Mouse (Mus musculus) heart, embryonic 10.5 days (tissue): ENCODE measurements around the gene Etv3. TPM values are rescaled to one million over a fixed set of nuclear protein-coding genes. Genes with fewer than 3 reads are reported as not detected.
A peak's percentile ranks its signal among the peaks of the same experiment; 100 is the strongest.
"Not testable (repeated sequence)": the region's sequence is repeated elsewhere in the genome, so short reads cannot be mapped to it uniquely, and the experiment has no call there.

ENCODE experiments used
- DNase-seq: peaks from one replicate; pipeline ENCODE4 v3.0.0-alpha.2; 2017; ENCODE audit warnings: low spot score
- H3K27ac ChIP-seq: fragments of 300-500 bp; sonication (generic); 2 replicates; pipeline ENCODE4 v1.5.1; 2016; ENCODE audit warnings: mild to moderate bottlenecking
- H3K27me3 ChIP-seq: fragments of 300-500 bp; sonication (generic); 2 replicates; pipeline ENCODE4 v1.6.1; 2016; ENCODE audit warnings: mild to moderate bottlenecking; ENCODE audit not compliant: poor library complexity, insufficient read depth, severe bottlenecking
- H3K36me3 ChIP-seq: fragments of 300-500 bp; sonication (generic); 2 replicates; pipeline ENCODE4 v1.6.1; 2016; ENCODE audit warnings: mild to moderate bottlenecking, moderate library complexity
- H3K4me1 ChIP-seq: fragments of 300-500 bp; sonication (generic); 2 replicates; pipeline ENCODE4 v1.6.1; 2016; ENCODE audit warnings: mild to moderate bottlenecking
- H3K4me3 ChIP-seq: fragments of 300-500 bp; sonication (generic); 2 replicates; pipeline ENCODE4 v1.5.1; 2016; ENCODE audit warnings: mild to moderate bottlenecking, moderate library complexity
- H3K9me3 ChIP-seq: fragments of 300-500 bp; sonication (generic); 2 replicates; pipeline ENCODE4 v1.6.1; 2016; ENCODE audit warnings: mild to moderate bottlenecking, moderate library complexity
- WGBS: fragments of 180-500 bp; shearing (Covaris S2); methylation state at CpG from one replicate; pipeline ENCODE4 v1.1.7; 2016; 5-methylcytosine and 5-hydroxymethylcytosine counted together
- polyA plus RNA-seq: library from polyadenylated mRNA; unstranded; fragments of >200 nt; fragmentation: Nextera tagmentation; extraction: Ambion mirVana; gene quantifications from 2 replicates; pipeline ENCODE4 v1.2.1, GENCODE M21; 2016

Etv3 gene
- 11.7 and 13.1 TPM in 2 replicates for polyA plus RNA-seq

DNA sequence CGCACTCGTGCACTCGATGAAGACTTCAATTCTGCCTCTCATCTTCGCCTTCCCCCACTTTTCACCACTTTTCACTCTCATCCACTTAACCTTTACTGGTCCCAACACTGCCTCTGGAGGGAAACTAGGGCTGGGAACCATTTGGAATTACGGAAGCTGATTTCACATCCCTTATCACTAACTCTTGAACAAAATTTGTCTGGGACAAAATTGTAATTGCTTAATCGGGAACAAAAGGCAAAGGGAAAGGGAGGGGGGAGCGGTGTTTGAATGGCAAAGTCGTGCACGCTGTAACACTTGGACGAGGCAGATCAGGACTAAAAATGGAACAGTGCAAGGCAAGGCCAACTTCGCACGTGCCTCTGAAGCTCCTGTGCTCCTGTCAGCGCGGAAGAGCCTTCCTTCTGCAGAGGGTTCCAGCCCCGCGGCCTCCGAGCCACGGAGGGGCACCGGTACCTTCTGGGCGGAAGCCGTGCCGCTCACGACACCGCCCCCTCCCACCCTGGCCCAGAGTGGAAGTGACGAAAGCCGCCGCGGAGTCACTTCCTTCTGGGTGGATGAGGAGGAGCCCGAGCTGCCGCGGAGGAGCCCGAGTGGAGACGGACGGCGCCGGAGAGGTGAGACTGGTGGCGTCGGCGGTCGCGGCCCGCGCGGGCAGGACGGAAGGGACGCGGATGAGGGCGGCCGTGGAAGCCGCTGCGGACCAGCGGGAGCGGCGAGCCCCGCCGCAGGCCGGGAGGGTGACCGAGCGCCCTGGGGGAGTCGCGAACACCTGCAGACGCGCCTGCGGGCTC, at the start of gene Etv3:
TSS of gene Etv3 (plus strand) at position 365 of the 794 bp plus-strand sequence.
- Histone ChIP-seq H3K36me3 (peaks cover 31% of the 10 kb centered on the region), H3K9me3 (no peaks in the 10 kb centered on the region), H3K4me1 (peaks cover 30% of the 10 kb centered on the region), H3K27ac (peak within 1 kb of the TSS; percentile 99), H3K4me3 (peak within 1 kb of the TSS; percentile 100), H3K27me3 (no peaks in the 10 kb centered on the region)
- DNase-seq, result peak; percentile 95
- 4% methylated on average over 64 of the region's 64 CpGs for WGBS

DNA sequence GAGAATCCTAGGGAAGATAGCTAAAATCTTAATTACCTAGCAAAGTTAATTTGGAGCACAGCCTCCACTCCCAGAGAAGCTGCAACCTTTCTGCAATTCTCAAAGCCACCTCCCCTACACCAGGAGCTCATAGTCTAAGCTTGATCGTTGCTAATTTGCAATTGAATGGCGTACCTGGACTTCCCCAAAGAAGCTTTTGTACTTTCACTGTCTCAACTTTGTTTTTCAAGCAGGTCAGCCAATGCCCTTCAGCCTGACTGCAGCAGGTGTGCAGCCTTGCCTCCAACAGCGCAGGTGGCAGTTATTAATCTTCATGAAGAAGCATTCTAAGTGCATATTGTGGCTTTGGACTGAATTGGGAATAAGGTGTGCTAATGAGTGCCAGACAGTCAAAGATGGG, 47.3 kb upstream of the Etv3 start:
- DNase-seq, H3K4me1 ChIP-seq, H3K27ac ChIP-seq, H3K4me3 ChIP-seq, H3K27me3 ChIP-seq, H3K9me3 ChIP-seq, H3K36me3 ChIP-seq: not testable (repeated sequence)
- 78% methylated on average over 3 of the region's 3 CpGs for WGBS

- H3K27me3 ChIP-seq, H3K27ac ChIP-seq, H3K4me3 ChIP-seq, H3K36me3 ChIP-seq, H3K9me3 ChIP-seq, DNase-seq, H3K4me1 ChIP-seq: not testable (repeated sequence)
- 82% methylated on average over 6 of the region's 6 CpGs for WGBS
Observed at GRCm38 (mm10) chr3:87478596-87478995, 46.6 kb upstream of the Etv3 start.

DNA sequence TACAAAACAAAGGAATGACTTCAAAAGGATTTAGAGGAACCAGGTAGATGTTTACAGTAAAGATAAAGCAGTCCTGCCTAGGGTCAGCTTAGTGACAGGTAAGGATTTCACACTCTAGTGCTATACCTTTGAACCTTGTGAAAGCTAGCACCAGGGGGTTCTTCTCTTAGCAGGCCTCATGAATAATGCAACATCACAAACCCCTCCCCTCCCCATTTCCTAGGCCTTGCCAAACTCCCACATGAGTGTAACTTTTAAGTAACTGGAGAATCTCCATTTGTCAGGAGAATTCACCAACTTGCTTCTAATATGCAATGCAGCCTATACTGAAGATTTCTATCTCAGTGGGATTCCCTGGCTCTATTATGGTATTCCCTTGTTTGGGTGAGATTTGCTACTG, 46.0 kb upstream of the Etv3 start:
- H3K27me3 ChIP-seq, DNase-seq, H3K27ac ChIP-seq, H3K4me3 ChIP-seq, H3K36me3 ChIP-seq, H3K4me1 ChIP-seq, H3K9me3 ChIP-seq: not testable (repeated sequence)

DNA sequence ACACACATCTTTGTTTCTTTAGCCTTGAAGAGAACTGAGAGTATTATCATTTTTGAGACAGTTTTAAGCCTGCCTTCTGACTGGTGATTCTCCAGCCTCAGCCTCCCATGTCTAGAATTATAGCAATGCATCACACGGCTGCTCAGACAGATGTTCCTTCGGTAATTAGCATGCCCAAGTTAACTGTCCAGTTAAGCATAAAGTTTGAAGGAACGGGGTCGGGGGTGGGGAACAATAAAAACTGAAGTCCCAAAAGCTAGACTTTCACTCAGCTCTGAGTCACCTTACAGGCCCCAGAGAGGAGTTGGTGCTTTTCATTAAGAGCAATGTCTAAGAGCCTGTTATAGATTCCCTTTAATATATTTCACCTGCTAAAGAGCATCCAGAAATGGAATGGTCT, 37.8 kb upstream of the Etv3 start:
- 87% methylated on average over 4 of the region's 4 CpGs for WGBS
- H3K27ac ChIP-seq, result no peak overlapping the region
- H3K4me3 ChIP-seq, result no peak overlapping the region
- DNase-seq, result no peak
- H3K4me1 ChIP-seq, result no peaks in the 10 kb centered on the region
- H3K36me3 ChIP-seq, result no peaks in the 10 kb centered on the region
- H3K27me3 ChIP-seq, result no peaks in the 10 kb centered on the region
- H3K9me3 ChIP-seq, result no peaks in the 10 kb centered on the region

GRCm38 (mm10) chr3:87487911-87488310, 37.3 kb upstream of the Etv3 start:
- no peak for DNase-seq
- WGBS, result 81% methylated on average over 2 of the region's 2 CpGs
- Histone ChIP-seq H3K27ac (no peak overlapping the region), H3K27me3 (no peaks in the 10 kb centered on the region), H3K4me1 (no peaks in the 10 kb centered on the region), H3K36me3 (no peaks in the 10 kb centered on the region), H3K9me3 (no peaks in the 10 kb centered on the region), H3K4me3 (no peak overlapping the region)

DNA sequence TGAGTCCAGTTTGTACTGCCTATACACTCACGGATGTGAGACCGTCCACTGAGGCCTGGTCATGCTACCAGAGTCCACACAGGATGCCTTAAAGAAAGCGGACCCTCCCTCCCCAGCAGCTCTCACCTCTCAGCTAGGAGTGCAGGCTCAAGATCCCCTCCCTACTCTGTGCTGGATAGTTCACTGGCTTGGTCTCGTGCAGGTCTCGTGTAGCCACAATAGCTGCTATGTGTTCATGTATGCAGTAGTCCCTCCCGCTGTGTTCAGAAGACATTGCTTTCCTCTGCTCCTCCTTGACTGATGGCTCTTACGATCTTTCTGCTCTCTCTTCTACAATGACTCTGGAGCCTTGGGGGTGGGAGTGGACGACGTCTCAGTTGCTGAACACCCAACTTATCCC, 26.9 kb upstream of the Etv3 start:
- WGBS, result 81% methylated on average over 9 of the region's 9 CpGs
- H3K27me3 ChIP-seq, result peaks cover 26% of the 10 kb centered on the region
- DNase-seq, result no peak
- no peak overlapping the region for H3K27ac ChIP-seq
- no peaks in the 10 kb centered on the region for H3K9me3 ChIP-seq
- H3K4me3 ChIP-seq, result no peak overlapping the region
- no peaks in the 10 kb centered on the region for H3K36me3 ChIP-seq
- no peaks in the 10 kb centered on the region for H3K4me1 ChIP-seq

- Histone ChIP-seq H3K9me3 (no peaks in the 10 kb centered on the region), H3K27me3 (peaks cover 26% of the 10 kb centered on the region), H3K4me3 (no peak overlapping the region), H3K36me3 (no peaks in the 10 kb centered on the region), H3K4me1 (no peaks in the 10 kb centered on the region), H3K27ac (no peak overlapping the region)
- 15% methylated on average over 3 of the region's 3 CpGs for WGBS
- no peak for DNase-seq
Observed at GRCm38 (mm10) chr3:87499072-87499471, 26.1 kb upstream of the Etv3 start.

GRCm38 (mm10) chr3:87500088-87501055, 24.8 kb upstream of the Etv3 start:
- no peak overlapping the region for H3K4me3 ChIP-seq
- no peak overlapping the region for H3K27ac ChIP-seq
- no peaks in the 10 kb centered on the region for H3K9me3 ChIP-seq
- 76% methylated on average over 24 of the region's 24 CpGs for WGBS
- H3K27me3 ChIP-seq, result peaks cover 26% of the 10 kb centered on the region
- no peaks in the 10 kb centered on the region for H3K36me3 ChIP-seq
- DNase-seq, result no peak
- H3K4me1 ChIP-seq, result no peaks in the 10 kb centered on the region

- Histone ChIP-seq H3K27me3 (peaks cover 26% of the 10 kb centered on the region), H3K4me1 (no peaks in the 10 kb centered on the region), H3K4me3 (no peak overlapping the region), H3K9me3 (no peaks in the 10 kb centered on the region), H3K36me3 (no peaks in the 10 kb centered on the region), H3K27ac (no peak overlapping the region)
- 47% methylated on average over 8 of the region's 8 CpGs for WGBS
- no peak for DNase-seq
Observed at GRCm38 (mm10) chr3:87501151-87501550, 24.1 kb upstream of the Etv3 start.

GRCm38 (mm10) chr3:87502771-87503170, 22.4 kb upstream of the Etv3 start:
- Histone ChIP-seq H3K9me3 (no peaks in the 10 kb centered on the region), H3K27me3 (peaks cover 26% of the 10 kb centered on the region), H3K36me3 (no peaks in the 10 kb centered on the region), H3K4me1 (no peaks in the 10 kb centered on the region), H3K4me3 (no peak overlapping the region), H3K27ac (no peak overlapping the region)
- WGBS, result 88% methylated on average over 6 of the region's 6 CpGs
- DNase-seq, result no peak

DNA sequence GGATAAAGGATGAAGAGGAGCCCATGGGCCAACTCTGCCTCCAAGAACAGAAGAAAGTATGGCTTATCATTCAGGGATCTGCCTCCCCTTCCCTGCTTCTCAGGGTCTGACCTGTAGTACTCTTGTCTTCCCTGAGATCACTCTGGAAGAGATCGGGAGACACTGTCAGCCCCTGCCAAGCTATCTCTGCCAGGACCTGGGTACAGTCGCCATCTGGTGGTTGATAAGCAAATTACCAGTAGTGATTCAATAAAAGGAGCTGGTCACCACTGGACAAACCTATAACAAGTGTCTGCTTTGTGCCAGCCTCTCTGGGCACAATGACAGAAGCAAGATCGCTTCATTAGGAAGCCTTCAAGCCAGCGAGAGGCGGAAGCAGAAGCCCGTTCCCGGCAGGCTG, 20.9 kb upstream of the Etv3 start:
- WGBS, result 25% methylated on average over 7 of the region's 7 CpGs
- no peak overlapping the region for H3K27ac ChIP-seq
- H3K36me3 ChIP-seq, result no peaks in the 10 kb centered on the region
- no peaks in the 10 kb centered on the region for H3K9me3 ChIP-seq
- DNase-seq, result no peak
- H3K4me1 ChIP-seq, result peaks cover 10% of the 10 kb centered on the region
- H3K4me3 ChIP-seq, result no peak overlapping the region
- peaks cover 26% of the 10 kb centered on the region for H3K27me3 ChIP-seq

- DNase-seq, result no peak
Observed at GRCm38 (mm10) chr3:87504749-87505425, 20.3 kb upstream of the Etv3 start.

More at GRCm38 (mm10) chr3:87504749-87505425, 20.3 kb upstream of the Etv3 start:
- H3K9me3 ChIP-seq, result no peaks in the 10 kb centered on the region
- peaks cover 26% of the 10 kb centered on the region for H3K27me3 ChIP-seq
- no peak overlapping the region for H3K27ac ChIP-seq
- H3K4me3 ChIP-seq, result no peak overlapping the region
- peaks cover 16% of the 10 kb centered on the region for H3K4me1 ChIP-seq
- no peaks in the 10 kb centered on the region for H3K36me3 ChIP-seq
- 52% methylated on average over 4 of the region's 4 CpGs for WGBS
